Mouse (Mus musculus) C2C12 (cell line): ENCODE measurements around the gene Mdc1. TPM values are rescaled to one million over a fixed set of nuclear protein-coding genes. Genes with fewer than 3 reads are reported as not detected.

Experiments used
- H3K27me3 ChIP-seq: one replicate; pipeline ENCODE4 v1.6.1; 2011; ENCODE audit not compliant: control insufficient read depth, insufficient read depth, insufficient read length
- H3K36me3 ChIP-seq: one replicate; pipeline ENCODE4 v1.6.1; 2011; ENCODE audit not compliant: control insufficient read depth, insufficient read depth
- H3K4me3 ChIP-seq: one replicate; pipeline ENCODE4 v1.5.1; 2011; ENCODE audit warnings: mild to moderate bottlenecking, control low read depth; ENCODE audit not compliant: poor library complexity, insufficient read depth, severe bottlenecking
- H3K79me2 ChIP-seq: one replicate; pipeline ENCODE4 v1.6.1; 2011; ENCODE audit not compliant: control insufficient read depth, insufficient read depth
- H3K79me3 ChIP-seq: one replicate; pipeline ENCODE4 v1.6.1; 2011; ENCODE audit warnings: low read depth, control low read depth
- H3ac ChIP-seq: one replicate; pipeline ENCODE3; 2011; ENCODE audit warnings: low read depth; ENCODE audit not compliant: control insufficient read depth, insufficient read length
- CEBPB ChIP-seq: IDR thresholded peaks from one replicate; pipeline ENCODE4 v1.6.1; 2011; ENCODE audit warnings: low read depth, mild to moderate bottlenecking, control low read depth, moderate library complexity
- CTCF ChIP-seq: IDR thresholded peaks from one replicate; pipeline ENCODE4 v1.5.1; 2011; ENCODE audit not compliant: control insufficient read depth, insufficient read depth, insufficient read length
- FOSL1 ChIP-seq: IDR thresholded peaks from one replicate; pipeline ENCODE4 v1.8.0; 2011; ENCODE audit warnings: mild to moderate bottlenecking, low read length; ENCODE audit not compliant: poor library complexity, insufficient read depth, severe bottlenecking
- MAX ChIP-seq: IDR thresholded peaks from one replicate; pipeline ENCODE4 v1.6.1; 2011; ENCODE audit warnings: mild to moderate bottlenecking, control low read depth
- MYOD1 ChIP-seq: IDR thresholded peaks from one replicate; pipeline ENCODE4 v1.6.1; 2011; ENCODE audit warnings: low read depth; ENCODE audit not compliant: control insufficient read depth, insufficient read length
- MYOG ChIP-seq: IDR thresholded peaks from one replicate; pipeline ENCODE4 v1.6.1; 2011; ENCODE audit not compliant: control insufficient read depth, insufficient read length; ENCODE audit errors: extremely low read depth
- USF1 ChIP-seq: IDR thresholded peaks from one replicate; pipeline ENCODE4 v1.6.1; 2011; ENCODE audit warnings: low read depth, mild to moderate bottlenecking, control low read depth, moderate library complexity
- polyA plus RNA-seq: library from polyadenylated mRNA; unstranded; fragments of >200 nt; fragmentation: generic; extraction: Trizol; gene quantifications from one replicate; pipeline ENCODE4 v1.2.1, GENCODE M21; 2012; ENCODE audit warnings: missing spikeins

Mdc1 gene
- polyA plus RNA-seq, 1 experiment = 16.6 TPM

DNA sequence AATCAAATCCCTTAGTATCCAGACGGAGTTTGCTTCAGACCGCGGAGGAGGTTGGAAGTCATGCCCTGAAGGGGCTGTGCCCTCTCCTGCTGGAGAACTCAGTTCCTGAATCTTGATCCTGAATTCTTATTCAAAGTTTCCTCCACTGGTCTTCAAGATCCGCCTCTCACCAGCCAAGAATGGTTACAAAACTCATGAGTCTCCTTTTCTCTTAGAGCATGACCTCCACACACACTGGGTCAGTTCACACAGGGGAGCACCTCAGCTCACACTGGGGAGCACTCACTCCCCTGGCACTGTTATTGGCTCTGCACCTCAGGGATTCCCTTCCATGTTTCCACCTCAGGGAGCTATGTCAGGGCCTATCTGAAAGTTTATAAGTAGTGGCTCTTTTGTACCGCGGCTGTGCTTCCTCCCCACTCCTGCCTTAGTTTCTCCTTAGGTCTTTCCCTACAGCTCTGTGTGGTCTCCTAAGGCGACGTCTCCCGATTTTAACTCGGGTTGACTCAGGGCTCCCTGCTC, 23.6 kb downstream of the Mdc1 start:
- Histone ChIP-seq H3K36me3 (peaks cover 22% of the 10 kb centered on the region), H3ac (peak overlapping the region; percentile 62), H3K4me3 (no peak overlapping the region), H3K27me3 (no peaks in the 10 kb centered on the region), H3K79me2 (peaks cover 62% of the 10 kb centered on the region), H3K79me3 (peaks cover 37% of the 10 kb centered on the region)
- no peak for TF ChIP-seq MYOD1
- TF ChIP-seq CTCF = no peak
- no peak for TF ChIP-seq MAX
- TF ChIP-seq CEBPB = no peak
- TF ChIP-seq FOSL1 = no peak
- TF ChIP-seq USF1 = no peak
- no peak for TF ChIP-seq MYOG

DNA sequence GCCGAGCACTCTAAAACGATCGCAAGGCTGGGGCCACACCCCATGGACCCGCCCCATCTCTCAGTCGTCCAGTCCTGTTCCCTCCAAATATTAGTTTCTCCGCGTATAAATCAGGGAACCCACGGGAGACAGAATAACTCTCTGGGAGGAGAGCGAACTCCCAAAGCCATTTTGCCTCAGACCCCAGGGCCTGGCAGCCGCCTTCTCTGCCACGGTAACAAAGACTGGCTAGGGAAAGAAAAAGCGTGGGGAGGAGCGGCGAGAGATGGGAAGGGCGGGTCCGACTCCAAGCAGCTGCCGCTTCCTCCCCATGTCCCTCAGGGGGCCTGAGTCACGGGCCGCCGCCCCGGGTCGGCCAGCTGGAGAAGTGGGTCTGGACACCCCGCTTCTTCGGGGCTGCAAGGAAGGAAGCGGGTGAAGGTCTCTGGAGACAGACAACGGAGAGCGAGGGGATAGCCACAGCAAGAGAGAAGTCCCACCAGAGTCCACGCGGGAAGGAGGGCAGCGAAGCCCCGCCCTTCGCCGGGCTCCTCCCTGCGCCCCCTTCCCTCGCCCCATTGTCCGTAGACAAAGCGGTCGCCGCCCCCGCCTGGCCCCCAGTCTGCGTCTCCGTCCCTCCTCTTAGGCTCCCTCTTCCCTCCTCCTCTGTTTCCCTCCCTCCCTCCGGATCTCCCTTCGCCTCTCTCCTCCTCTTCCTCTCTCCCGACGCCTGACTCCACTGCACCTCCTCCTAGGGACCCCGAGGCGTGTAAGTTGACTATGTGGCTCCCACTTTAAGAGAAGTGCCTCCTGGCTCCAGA, 24.4 kb downstream of the Mdc1 start, which contains the start of gene Ppp1r18:
TSS of gene Ppp1r18 (plus strand) at position 113 of the 800 bp plus-strand sequence.
- Histone ChIP-seq H3K27me3 (no peaks in the 10 kb centered on the region), H3ac (peak within 1 kb of the TSS; percentile 88), H3K36me3 (peaks cover 27% of the 10 kb centered on the region), H3K79me2 (peaks cover 69% of the 10 kb centered on the region), H3K4me3 (peak within 1 kb of the TSS; percentile 92), H3K79me3 (peaks cover 41% of the 10 kb centered on the region)
- TF ChIP-seq CTCF (no peak), MAX (peak; percentile 11), MYOG (no peak), CEBPB (no peak), MYOD1 (peak; percentile 67), USF1 (no peak), FOSL1 (no peak)

DNA sequence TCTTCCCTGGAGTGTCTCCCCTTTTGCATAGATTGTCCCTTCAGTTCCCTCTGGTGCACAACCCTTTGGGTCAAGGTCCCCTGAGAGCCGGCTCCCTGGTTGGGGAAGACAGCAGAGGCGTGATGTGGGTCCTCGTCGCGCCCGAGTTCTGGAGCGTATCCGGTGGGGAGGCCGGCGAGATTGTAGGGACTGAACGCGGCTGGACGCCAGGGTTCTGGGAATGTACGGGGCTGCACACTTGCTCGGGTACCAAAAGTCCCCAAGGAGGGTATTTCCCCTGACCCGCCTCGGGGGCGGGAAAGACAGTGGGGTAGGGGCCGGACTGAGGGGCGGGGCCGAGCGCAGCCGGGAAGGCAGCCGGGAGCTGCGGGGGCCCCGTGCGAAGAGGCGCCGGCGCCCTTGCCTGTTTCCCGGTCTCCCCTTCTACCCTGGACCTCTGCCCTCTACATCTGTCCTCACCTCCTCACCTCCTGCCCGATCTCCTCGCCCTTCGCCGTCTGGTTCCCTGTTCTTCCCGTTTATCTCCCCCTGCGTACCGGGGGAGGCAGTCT, 25.0 kb downstream of the Mdc1 start:
- peak overlapping the region; percentile 92 for H3K4me3 ChIP-seq
- H3K79me3 ChIP-seq = peaks cover 47% of the 10 kb centered on the region
- H3K79me2 ChIP-seq = peaks cover 76% of the 10 kb centered on the region
- peaks cover 31% of the 10 kb centered on the region for H3K36me3 ChIP-seq
- peak overlapping the region; percentile 88 for H3ac ChIP-seq
- no peak for TF ChIP-seq CEBPB
- no peak for TF ChIP-seq MAX
- no peak for TF ChIP-seq MYOD1
- TF ChIP-seq USF1 = no peak
- no peak for TF ChIP-seq CTCF
- no peak for TF ChIP-seq FOSL1
- TF ChIP-seq MYOG = no peak
- no peaks in the 10 kb centered on the region for H3K27me3 ChIP-seq

DNA sequence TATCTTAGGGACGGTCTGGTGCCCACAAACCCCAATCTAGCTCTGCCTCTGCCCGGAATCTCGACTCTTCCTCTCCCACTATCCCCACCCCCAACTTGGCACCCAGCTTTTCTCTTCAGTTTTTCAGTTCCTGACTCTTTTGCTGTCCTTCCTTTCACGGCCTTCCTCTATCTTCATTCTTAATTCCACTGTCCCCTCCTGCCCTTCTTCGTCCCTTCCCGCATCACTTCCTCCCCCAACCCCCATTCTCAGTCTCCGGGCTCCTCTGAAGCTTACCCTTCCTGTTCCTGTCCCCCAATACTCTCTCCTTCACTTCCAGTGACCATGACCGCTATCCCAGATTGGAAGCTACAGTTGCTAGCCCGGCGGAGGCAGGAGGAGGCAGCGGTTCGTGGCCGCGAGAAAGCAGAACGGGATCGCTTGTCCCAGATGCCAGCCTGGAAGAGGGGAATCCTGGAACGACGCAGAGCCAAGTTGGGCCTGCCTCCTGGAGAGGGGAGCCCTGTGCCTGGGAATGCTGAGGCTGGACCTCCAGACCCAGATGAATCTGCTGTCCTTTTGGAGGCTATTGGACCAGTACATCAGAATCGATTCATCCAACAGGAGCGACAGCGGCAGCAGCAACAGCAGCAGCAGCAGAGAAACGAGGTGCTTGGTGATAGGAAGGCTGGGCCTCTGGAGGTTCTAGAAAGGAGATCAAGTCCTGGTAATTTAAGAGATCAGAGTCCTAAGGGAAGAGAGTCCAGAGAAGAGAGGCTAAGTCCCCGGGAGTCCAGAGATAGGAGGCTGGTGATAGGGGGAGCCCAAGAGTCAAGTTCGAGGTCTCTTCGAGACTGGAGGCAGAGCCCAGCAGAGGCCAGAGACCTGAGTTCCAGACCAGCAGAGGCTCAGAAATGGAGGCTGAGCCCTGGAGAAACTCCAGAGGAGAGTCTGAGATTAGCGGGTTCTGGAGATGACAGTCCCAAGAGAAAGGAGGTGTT, 25.9 kb downstream of the Mdc1 start:
- Histone ChIP-seq H3ac (peak overlapping the region; percentile 88), H3K36me3 (peaks cover 38% of the 10 kb centered on the region), H3K79me2 (peaks cover 85% of the 10 kb centered on the region), H3K27me3 (no peaks in the 10 kb centered on the region), H3K4me3 (peak overlapping the region; percentile 92), H3K79me3 (peaks cover 54% of the 10 kb centered on the region)
- no peak for TF ChIP-seq MYOG
- no peak for TF ChIP-seq MYOD1
- no peak for TF ChIP-seq MAX
- no peak for TF ChIP-seq FOSL1
- TF ChIP-seq CTCF = peak; percentile 8
- TF ChIP-seq CEBPB = no peak
- TF ChIP-seq USF1 = no peak

DNA sequence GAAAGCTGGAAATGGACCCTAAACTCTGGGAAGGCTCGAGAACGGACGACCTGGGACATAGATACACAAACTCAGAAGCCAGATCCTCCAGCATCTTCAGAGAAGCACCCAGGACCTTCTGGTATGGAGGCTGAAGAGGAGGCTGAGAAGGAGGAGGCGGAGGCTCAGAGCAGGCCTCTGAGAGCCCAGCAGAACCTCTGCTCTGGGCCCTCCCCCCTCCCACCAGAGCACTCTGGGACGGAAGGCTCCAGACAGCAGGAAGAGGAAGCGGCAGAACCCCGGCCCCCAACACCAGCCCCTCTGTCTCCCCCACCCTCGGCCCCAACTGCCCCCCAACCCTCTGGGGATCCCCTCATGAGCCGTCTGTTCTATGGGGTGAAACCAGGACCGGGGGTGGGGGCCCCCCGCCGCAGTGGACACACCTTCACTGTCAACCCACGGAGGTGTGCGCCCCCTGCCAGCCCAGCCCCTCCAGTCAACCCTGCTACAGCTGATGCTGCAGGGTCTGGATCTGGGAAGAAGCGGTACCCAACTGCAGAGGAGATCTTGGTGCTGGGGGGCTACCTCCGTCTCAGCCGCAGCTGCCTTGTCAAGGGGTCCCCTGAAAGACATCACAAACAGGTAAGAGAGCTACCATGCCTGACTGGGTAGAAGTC, 27.0 kb downstream of the Mdc1 start:
- Histone ChIP-seq H3ac (peak overlapping the region; percentile 61), H3K4me3 (peak overlapping the region; percentile 92), H3K36me3 (peaks cover 48% of the 10 kb centered on the region), H3K79me3 (peaks cover 62% of the 10 kb centered on the region), H3K27me3 (no peaks in the 10 kb centered on the region), H3K79me2 (peaks cover 93% of the 10 kb centered on the region)
- TF ChIP-seq CEBPB = no peak
- TF ChIP-seq CTCF = peak; percentile 1
